Mouse (Mus musculus) testis, postnatal 10 days (tissue): Measurements from ENCODE around the gene Trappc11.
A peak's percentile ranks its signal among the peaks of the same experiment; 100 is the strongest.

Source experiments
- DNase-seq: peaks from one replicate; pipeline ENCODE4 v3.0.0; 2021; ENCODE audit warnings: low spot score

Gene Trappc11

GRCm38 (mm10) chr8:47533344-47534125, at the start of gene Trappc11, which contains the start of gene Rwdd4a:
Gene Trappc11 (minus strand): TSS chr8:47533470.
Gene Rwdd4a (plus strand): TSS chr8:47533664.
- DNase-seq = peak; percentile 97

GRCm38 (mm10) chr8:47581454-47581853, 48.2 kb upstream of the Trappc11 start:
- no peak for DNase-seq

GRCm38 (mm10) chr8:47573482-47573881, 40.2 kb upstream of the Trappc11 start:
- no peak for DNase-seq

- no peak for DNase-seq
These were observed 36.9 kb upstream of the Trappc11 start for GRCm38 (mm10) chr8:47570161-47570560.

- no peak for DNase-seq
These were observed 34.8 kb upstream of the Trappc11 start for GRCm38 (mm10) chr8:47568098-47568497.

GRCm38 (mm10) chr8:47566551-47566950, 33.3 kb upstream of the Trappc11 start:
- DNase-seq = no peak

- no peak for DNase-seq
These were observed 27.5 kb upstream of the Trappc11 start for GRCm38 (mm10) chr8:47560801-47561200.

- no peak for DNase-seq
These were observed 25.0 kb upstream of the Trappc11 start for GRCm38 (mm10) chr8:47558274-47558673.

- DNase-seq = no peak
These were observed 23.2 kb upstream of the Trappc11 start for GRCm38 (mm10) chr8:47556446-47556845.

GRCm38 (mm10) chr8:47553613-47554012, 20.3 kb upstream of the Trappc11 start:
- peak; percentile 44 for DNase-seq

- peak; percentile 29 for DNase-seq
These were observed 13.8 kb upstream of the Trappc11 start for GRCm38 (mm10) chr8:47547102-47547501.

- peak; percentile 7 for DNase-seq
These were observed 10.8 kb upstream of the Trappc11 start for GRCm38 (mm10) chr8:47544094-47544493.

- peak; percentile 35 for DNase-seq
These were observed 9.5 kb upstream of the Trappc11 start for GRCm38 (mm10) chr8:47542746-47543145.

GRCm38 (mm10) chr8:47538323-47538722, 5.1 kb upstream of the Trappc11 start:
- DNase-seq = peak; percentile 27

- no peak for DNase-seq
These were observed 5.2 kb downstream of the Trappc11 start for GRCm38 (mm10) chr8:47528094-47528493.

- no peak for DNase-seq
These were observed 19.7 kb downstream of the Trappc11 start for GRCm38 (mm10) chr8:47513601-47514000.

GRCm38 (mm10) chr8:47510930-47511329, 22.3 kb downstream of the Trappc11 start:
- DNase-seq = no peak

- no peak for DNase-seq
These were observed 27.8 kb downstream of the Trappc11 start for GRCm38 (mm10) chr8:47505431-47505830.

GRCm38 (mm10) chr8:47502546-47502945, 30.7 kb downstream of the Trappc11 start:
- DNase-seq = no peak

GRCm38 (mm10) chr8:47501994-47502393, 31.3 kb downstream of the Trappc11 start:
- no peak for DNase-seq

GRCm38 (mm10) chr8:47495428-47495827, 37.8 kb downstream of the Trappc11 start:
- DNase-seq = peak; percentile 21

- no peak for DNase-seq
These were observed 38.6 kb downstream of the Trappc11 start for GRCm38 (mm10) chr8:47494602-47495153.

GRCm38 (mm10) chr8:47493106-47493505, 40.2 kb downstream of the Trappc11 start:
- DNase-seq = no peak

GRCm38 (mm10) chr8:47487231-47487630, 46.0 kb downstream of the Trappc11 start:
- DNase-seq = no peak
